Mouse (Mus musculus) liver, embryonic 11.5 days (tissue): ENCODE measurements around the gene Neurod1. TPM values are rescaled to one million over a fixed set of nuclear protein-coding genes. Genes with fewer than 3 reads are reported as not detected.

Experiments
- ATAC-seq: fragments of 200-750 bp; cut with Nextera tagmentation; replicated peaks from 2 replicates; pipeline ENCODE4 v1.8.0; 2017; ENCODE audit warnings: moderate number of reproducible peaks, mild to moderate bottlenecking, moderate TSS enrichment, moderate library complexity; ENCODE audit not compliant: low FRiP score
- DNase-seq: peaks from one replicate; pipeline ENCODE4 v3.0.0-alpha.2; 2017; ENCODE audit warnings: low spot score
- H3K27ac ChIP-seq: fragments of 300-500 bp; sonication (generic); 2 replicates; pipeline ENCODE4 v1.5.1; 2014; ENCODE audit warnings: mild to moderate bottlenecking, low read depth, low read length, control low read depth
- H3K27me3 ChIP-seq: fragments of 300-500 bp; sonication (generic); replicated peaks from 2 replicates; pipeline ENCODE4 v1.6.1; 2014; ENCODE audit warnings: low read length, mixed read lengths; ENCODE audit not compliant: control insufficient read depth, insufficient read depth
- H3K36me3 ChIP-seq: fragments of 300-500 bp; sonication (generic); 2 replicates; pipeline ENCODE4 v1.6.1; 2014; ENCODE audit warnings: mild to moderate bottlenecking, low read length, moderate library complexity, mixed read lengths; ENCODE audit not compliant: control insufficient read depth, insufficient read depth
- H3K4me1 ChIP-seq: fragments of 300-500 bp; sonication (generic); replicated peaks from 2 replicates; pipeline ENCODE4 v1.6.1; 2014; ENCODE audit warnings: low read length, mixed read lengths; ENCODE audit not compliant: control insufficient read depth, insufficient read depth
- H3K4me2 ChIP-seq: fragments of 300-500 bp; sonication (generic); 2 replicates; pipeline ENCODE4 v1.6.1; 2014; ENCODE audit warnings: mild to moderate bottlenecking, control low read depth, moderate library complexity
- H3K4me3 ChIP-seq: fragments of 300-500 bp; sonication (generic); 2 replicates; pipeline ENCODE4 v1.5.1; 2014; ENCODE audit warnings: low read depth, low read length, control low read depth
- H3K9ac ChIP-seq: fragments of 300-500 bp; sonication (generic); 2 replicates; pipeline ENCODE4 v1.6.1; 2014; ENCODE audit warnings: low read depth, low read length, control low read depth
- H3K9me3 ChIP-seq: fragments of 300-500 bp; sonication (generic); 2 replicates; pipeline ENCODE4 v1.6.1; 2016; ENCODE audit warnings: low read length, inconsistent platforms, mixed read lengths; ENCODE audit not compliant: control insufficient read depth
- WGBS: fragments of 180-500 bp; shearing (Covaris S2); extraction: QIAGEN DNeasy Blood & Tissue Kit; methylation state at CpG from one replicate; pipeline ENCODE4 v1.1.7; 2014; 5-methylcytosine and 5-hydroxymethylcytosine counted together
- polyA plus RNA-seq: library from polyadenylated mRNA; unstranded; fragments of >200 nt; fragmentation: Nextera tagmentation; extraction: Ambion mirVana; gene quantifications from 2 replicates; pipeline ENCODE4 v1.2.1, GENCODE M21; 2014

Gene Neurod1
- polyA plus RNA-seq, 1 experiment from 2014 or later, result 0.10 TPM

DNA sequence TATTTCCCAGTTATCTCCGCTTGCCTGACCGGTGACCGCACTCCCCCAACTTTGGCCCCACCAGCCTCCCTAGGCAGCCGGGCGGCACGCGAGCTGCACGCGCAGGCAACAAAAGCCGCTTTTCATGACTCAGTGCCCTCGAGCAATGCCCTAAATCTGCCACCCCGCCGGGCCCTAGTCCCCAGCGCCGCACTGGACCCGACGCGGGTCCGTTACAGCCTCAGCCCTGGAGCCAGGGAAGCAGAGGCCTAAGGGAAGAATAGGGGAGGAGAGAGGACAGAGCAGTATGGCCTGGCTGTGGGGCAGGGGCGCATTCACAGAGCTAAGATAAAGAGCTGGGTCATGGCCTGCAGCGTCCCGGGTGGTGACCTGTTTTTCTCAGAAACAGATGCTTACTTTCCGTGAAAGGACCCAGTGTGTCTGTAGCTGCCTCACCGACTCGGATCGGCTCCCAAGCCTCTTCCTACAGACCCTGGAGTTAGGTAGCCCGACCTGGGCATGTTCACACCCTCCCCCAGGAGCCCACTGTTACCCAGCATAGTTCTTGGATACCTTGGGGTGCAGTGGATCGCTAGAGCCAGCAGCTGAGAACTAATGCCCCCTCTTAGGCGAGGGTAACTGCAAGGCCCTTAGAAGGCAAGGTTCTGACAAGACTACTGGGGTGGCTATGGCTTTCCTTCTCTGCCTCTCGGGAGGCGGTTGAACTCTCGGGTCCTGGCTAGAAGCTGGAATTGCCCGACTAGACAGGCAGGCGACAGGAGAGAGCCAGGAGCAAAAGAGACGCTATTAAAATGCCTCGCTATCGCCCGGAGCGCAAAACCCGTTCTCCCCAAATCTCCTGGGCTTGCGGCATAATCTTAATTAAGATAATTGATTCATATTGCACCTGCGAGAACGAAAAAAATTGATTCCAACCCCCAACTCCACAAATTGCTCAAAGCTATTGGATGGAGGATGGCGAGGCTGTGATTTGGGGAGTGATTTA, 2.8 kb upstream of the Neurod1 start:
- 5% methylated on average over 44 of the region's 44 CpGs for WGBS

GRCm38 (mm10) chr2:79457932-79458331, 1.4 kb upstream of the Neurod1 start:
- H3K4me2 ChIP-seq, result no peak overlapping the region
- H3K9ac ChIP-seq, result no peak overlapping the region
- ATAC-seq, result no peak
- no peaks in the 10 kb centered on the region for H3K9me3 ChIP-seq
- H3K27ac ChIP-seq, result no peak overlapping the region
- WGBS, result 34% methylated on average over 3 of the region's 3 CpGs
- H3K4me1 ChIP-seq, result no peaks in the 10 kb centered on the region
- H3K27me3 ChIP-seq, result peaks cover 73% of the 10 kb centered on the region
- no peak overlapping the region for H3K4me3 ChIP-seq
- DNase-seq, result no peak
- no peaks in the 10 kb centered on the region for H3K36me3 ChIP-seq

More for the DNA sequence above, 2.8 kb upstream of the Neurod1 start:
- Histone ChIP-seq H3K27me3 (peaks cover 65% of the 10 kb centered on the region), H3K4me3 (no peak overlapping the region), H3K27ac (no peak overlapping the region), H3K4me2 (no peak overlapping the region), H3K9ac (no peak overlapping the region), H3K4me1 (no peaks in the 10 kb centered on the region), H3K36me3 (no peaks in the 10 kb centered on the region), H3K9me3 (no peaks in the 10 kb centered on the region)
- ATAC-seq (no peak), DNase-seq (no peak)

GRCm38 (mm10) chr2:79457434-79457833, 883 bp upstream of the Neurod1 start:
- Histone ChIP-seq H3K4me2 (no peak overlapping the region), H3K9ac (no peak overlapping the region), H3K27me3 (peaks cover 73% of the 10 kb centered on the region), H3K4me3 (no peak overlapping the region), H3K27ac (no peak overlapping the region), H3K36me3 (no peaks in the 10 kb centered on the region), H3K4me1 (no peaks in the 10 kb centered on the region), H3K9me3 (no peaks in the 10 kb centered on the region)
- no peak for ATAC-seq
- DNase-seq, result no peak
- WGBS, result 56% methylated on average over 3 of the region's 3 CpGs

- ATAC-seq, result no peak
- Histone ChIP-seq H3K9ac (no peak overlapping the region), H3K27me3 (peaks cover 71% of the 10 kb centered on the region), H3K4me2 (no peak overlapping the region), H3K4me1 (no peaks in the 10 kb centered on the region), H3K9me3 (no peaks in the 10 kb centered on the region), H3K4me3 (no peak overlapping the region), H3K36me3 (no peaks in the 10 kb centered on the region), H3K27ac (no peak overlapping the region)
- no peak for DNase-seq
- WGBS, result 6% methylated on average over 10 of the region's 10 CpGs
These were observed 905 bp downstream of the Neurod1 start for GRCm38 (mm10) chr2:79455646-79456045.

DNA sequence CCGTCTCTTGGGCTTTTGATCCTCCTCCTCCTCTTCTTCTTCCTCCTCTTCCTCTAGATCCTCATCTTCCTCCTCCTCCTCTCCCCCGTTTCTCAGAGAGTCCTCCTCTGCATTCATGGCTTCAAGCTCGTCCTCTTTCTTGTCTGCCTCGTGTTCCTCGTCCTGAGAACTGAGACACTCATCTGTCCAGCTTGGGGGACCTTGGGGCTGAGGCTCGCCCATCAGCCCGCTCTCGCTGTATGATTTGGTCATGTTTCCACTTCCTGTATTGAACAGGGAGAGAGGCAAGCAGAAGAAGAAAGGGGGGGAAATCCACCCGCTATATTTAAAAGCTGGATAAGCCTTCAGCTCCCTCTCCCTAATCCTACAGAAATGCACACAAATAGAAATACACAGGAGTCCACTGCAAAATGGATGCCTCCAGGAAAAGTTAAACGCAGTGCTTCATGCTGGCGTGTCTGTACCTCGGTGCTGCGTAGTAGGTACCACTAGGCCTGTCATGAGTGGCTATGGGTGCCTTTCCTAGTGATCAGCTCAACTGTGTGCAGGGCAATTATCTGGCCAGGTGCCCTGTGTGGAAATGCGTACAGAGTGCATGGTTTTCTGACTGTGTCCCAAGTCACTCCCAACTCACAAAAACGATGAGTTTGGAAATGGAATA, 1.6 kb downstream of the Neurod1 start:
- WGBS, result 21% methylated on average over 15 of the region's 15 CpGs
- H3K9me3 ChIP-seq, result no peaks in the 10 kb centered on the region
- H3K27ac ChIP-seq, result no peak overlapping the region
- peaks cover 63% of the 10 kb centered on the region for H3K27me3 ChIP-seq
- DNase-seq (no peak), ATAC-seq (no peak)
- H3K4me2 ChIP-seq, result no peak overlapping the region
- H3K4me1 ChIP-seq, result no peaks in the 10 kb centered on the region
- no peak overlapping the region for H3K4me3 ChIP-seq
- no peaks in the 10 kb centered on the region for H3K36me3 ChIP-seq
- H3K9ac ChIP-seq, result no peak overlapping the region

DNA sequence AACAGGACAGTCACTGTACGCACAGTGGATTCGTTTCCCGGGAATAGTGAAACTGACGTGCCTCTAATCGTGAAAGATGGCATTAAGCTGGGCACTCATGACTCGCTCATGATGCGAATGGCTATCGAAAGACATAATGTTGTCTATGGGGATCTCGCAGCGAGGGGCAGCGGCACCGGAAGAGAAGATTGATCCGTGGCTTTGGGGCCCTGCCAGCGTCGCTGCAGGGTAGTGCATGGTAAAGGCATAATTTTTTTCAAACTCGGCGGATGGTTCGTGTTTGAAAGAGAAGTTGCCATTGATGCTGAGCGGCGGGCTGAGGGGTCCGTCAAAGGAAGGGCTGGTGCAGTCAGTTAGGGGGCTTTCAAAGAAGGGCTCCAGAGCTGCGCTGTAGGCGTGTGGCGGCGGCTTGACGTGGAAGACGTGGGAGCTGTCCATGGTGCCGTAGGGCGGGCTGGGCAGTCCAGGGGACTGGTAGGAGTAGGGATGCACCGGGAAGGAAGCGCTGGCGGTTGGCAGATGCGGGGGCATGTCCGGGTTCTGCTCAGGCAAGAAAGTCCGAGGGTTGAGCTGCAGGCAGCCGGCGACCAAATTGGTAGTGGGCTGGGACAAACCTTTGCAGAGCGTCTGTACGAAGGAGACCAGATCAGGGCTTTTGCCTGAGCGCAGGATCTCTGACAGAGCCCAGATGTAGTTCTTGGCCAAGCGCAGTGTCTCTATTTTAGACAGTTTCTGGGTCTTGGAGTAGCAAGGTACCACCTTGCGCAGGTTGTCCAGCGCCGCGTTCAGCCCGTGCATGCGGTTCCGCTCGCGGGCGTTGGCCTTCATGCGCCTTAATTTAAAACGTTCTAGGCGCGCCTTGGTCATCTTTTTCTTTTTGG, 2.4 kb downstream of the Neurod1 start:
- Histone ChIP-seq H3K27ac (no peak overlapping the region), H3K4me2 (peak overlapping the region; percentile 75), H3K36me3 (no peaks in the 10 kb centered on the region), H3K9me3 (no peaks in the 10 kb centered on the region), H3K4me3 (peak overlapping the region; percentile 43), H3K27me3 (peaks cover 56% of the 10 kb centered on the region), H3K9ac (no peak overlapping the region), H3K4me1 (no peaks in the 10 kb centered on the region)
- 6% methylated on average over 55 of the region's 55 CpGs for WGBS
- DNase-seq, result peak; percentile 83
- peak; percentile 76 for ATAC-seq

GRCm38 (mm10) chr2:79451438-79451837, 5.1 kb downstream of the Neurod1 start:
- H3K27ac ChIP-seq, result no peak overlapping the region
- H3K9ac ChIP-seq, result no peak overlapping the region
- H3K36me3 ChIP-seq, result no peaks in the 10 kb centered on the region
- no peak for ATAC-seq
- no peak overlapping the region for H3K4me2 ChIP-seq
- no peak for DNase-seq
- no peaks in the 10 kb centered on the region for H3K4me1 ChIP-seq
- 47% methylated on average over 5 of the region's 5 CpGs for WGBS
- H3K27me3 ChIP-seq, result peaks cover 28% of the 10 kb centered on the region
- H3K9me3 ChIP-seq, result no peaks in the 10 kb centered on the region
- no peak overlapping the region for H3K4me3 ChIP-seq

DNA sequence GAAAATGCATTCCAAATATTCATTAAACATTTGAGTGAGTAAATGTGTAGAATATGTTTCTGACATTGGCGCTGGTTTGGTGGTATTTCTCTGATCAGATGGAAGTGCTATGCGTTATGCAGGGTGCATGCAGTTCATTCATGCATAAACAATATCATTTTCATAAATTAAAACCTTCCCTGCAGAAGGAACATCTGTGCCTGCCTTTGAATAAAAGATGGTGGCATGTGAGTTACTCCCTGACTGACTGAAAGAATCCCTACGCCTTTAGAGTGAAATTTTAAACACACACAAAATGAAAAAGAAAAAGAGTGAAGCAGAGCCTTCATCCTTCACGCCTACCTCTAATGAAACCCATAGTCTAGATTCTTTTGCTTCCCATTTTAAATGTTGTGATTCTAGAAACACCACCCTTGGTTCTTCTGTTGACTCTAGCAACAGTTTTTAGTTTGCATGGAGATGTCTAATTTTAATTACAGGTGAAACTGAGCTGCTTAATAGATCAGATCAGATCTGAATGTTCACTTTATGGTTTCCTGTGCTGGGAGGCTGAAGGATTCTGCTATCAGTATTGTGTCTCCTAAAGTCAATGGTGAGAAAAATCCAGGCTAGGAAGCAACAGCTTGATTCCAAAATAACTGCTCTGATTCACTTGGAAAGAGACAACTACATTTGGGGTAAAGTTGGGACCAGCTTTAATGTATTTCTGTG, 5.7 kb downstream of the Neurod1 start:
- ATAC-seq (no peak), DNase-seq (no peak)
- peaks cover 22% of the 10 kb centered on the region for H3K27me3 ChIP-seq
- no peak overlapping the region for H3K9ac ChIP-seq
- H3K27ac ChIP-seq, result no peak overlapping the region
- H3K9me3 ChIP-seq, result no peaks in the 10 kb centered on the region
- WGBS, result 69% methylated on average over 4 of the region's 4 CpGs
- H3K4me3 ChIP-seq, result no peak overlapping the region
- no peaks in the 10 kb centered on the region for H3K36me3 ChIP-seq
- H3K4me2 ChIP-seq, result no peak overlapping the region
- H3K4me1 ChIP-seq, result no peaks in the 10 kb centered on the region
